Mouse (Mus musculus) B cell, adult 2 months (primary cell): Measurements from ENCODE around the gene Gm10697.
"Not testable (repeated sequence)": the region's sequence is repeated elsewhere in the genome, so short reads cannot be mapped to it uniquely, and the experiment has no call there.

Experiments
- DNase-seq, 2 experiments: peaks; one replicate each; pipeline ENCODE4 v3.0.0; 2022

Gene Gm10697

DNA sequence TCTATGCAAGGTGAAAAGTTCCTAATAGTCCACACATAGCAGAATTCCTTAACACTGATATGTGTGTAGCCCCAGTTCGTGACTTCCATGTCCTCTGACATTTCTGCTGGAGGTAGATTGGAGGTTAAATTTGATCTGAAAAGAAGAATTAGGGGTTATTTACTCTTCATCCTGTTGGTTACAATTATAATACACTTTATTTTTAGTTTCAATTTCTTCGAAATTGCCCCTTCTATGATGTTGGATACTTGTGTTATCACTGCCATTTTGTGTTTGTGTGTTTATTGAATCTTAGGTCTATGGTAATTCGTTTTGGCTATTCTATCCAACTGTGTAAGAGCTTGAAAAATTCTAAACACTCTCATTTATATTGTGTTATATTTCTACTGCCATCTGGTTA is at the start of gene Gm10697:
Gene Gm10697 (minus strand): TSS at position 101 of the 400 bp plus-strand sequence.
- DNase-seq: not testable (repeated sequence)

DNA sequence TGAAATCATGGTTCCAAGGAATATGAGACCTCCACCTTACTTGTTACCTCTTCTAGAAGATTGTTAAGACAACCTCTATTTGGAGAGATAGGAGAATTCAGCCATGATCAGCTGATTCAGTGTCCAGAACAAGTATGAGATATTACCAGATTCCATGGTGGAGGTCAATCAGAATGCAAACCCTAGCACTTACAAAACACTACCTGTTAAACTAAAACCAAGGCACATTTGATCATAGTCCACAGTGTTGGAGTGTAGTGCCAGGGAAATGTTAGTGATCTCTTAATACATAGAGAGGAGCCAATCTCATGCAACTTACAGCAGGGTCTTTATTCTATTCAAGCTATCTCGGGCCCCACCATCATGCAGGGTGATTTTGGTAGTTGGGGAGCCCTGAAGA is 42.6 kb upstream of the Gm10697 start:
- DNase-seq: not testable (repeated sequence)

- not testable (repeated sequence) for DNase-seq
Measured at GRCm38 (mm10) chr3:94054785-94055184, 17.7 kb downstream of the Gm10697 start, which contains the start of gene Gm9125. Gene Gm9125, minus strand, starts transcription at chr3:94054885.

DNA sequence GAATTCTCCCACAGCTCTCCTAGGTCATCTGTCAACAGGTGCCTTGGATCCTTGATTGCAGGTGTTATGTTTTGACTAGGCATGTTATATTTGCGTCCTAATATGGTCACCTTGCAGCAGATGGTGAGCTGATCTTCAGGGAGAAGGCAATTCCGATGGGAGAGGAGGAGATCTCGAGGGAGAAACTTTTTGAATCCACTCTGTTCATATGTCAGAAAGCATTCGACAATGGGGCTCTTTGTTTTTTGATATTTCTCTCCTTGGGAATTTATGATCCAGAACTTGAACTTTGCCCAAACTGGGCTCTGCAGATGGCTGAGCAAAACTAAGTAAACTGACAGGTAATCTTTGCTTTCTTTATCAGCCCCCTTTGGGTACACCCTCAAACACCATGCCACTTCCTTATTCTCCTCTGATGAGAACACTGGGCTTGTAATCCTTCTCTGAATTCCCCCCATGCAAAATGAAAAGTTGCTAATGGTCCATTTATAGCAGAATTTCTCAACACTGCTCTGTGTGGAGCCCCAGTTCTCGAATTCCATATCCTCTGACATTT is 22.8 kb downstream of the Gm10697 start:
- DNase-seq: not testable (repeated sequence)

GRCm38 (mm10) chr3:94038241-94038640 is 34.2 kb downstream of the Gm10697 start:
- DNase-seq: not testable (repeated sequence)

GRCm38 (mm10) chr3:94034400-94034799 is 38.0 kb downstream of the Gm10697 start:
- DNase-seq: not testable (repeated sequence)
